17 mouse cellular contexts compared by ENCODE assay signal in the genomic region with DNA sequence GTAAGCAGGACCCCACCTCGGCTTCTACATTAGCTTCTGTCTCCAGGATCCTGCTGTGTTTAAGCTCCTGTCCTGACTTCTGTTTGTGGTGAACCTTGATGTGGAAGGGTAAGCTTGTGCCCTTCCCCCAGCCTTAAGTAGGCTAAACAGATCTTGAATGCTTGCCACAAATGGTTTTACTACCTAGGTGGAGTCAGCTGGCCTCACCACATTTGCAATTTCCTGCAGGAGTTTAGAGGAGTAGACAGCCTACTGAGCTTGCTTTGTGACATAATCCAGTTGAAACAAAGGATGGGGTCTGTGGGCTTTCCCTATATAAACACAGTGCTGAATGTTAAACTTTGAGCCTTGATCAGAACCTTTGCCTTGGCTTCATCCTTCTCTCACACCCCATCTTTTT.
DNase-seq lines count a peak whose midpoint lies in the region; ATAC-seq and TF ChIP-seq lines count a peak whose summit lies in the region.
"Had no signal": no experiment of that assay in that cellular context is flagged by ENCODE, and none has a peak within 500 bp of the region (broad histone marks: within the 10 kb centered on the region; RNA-seq: fewer than 3 reads in every experiment).

No protein-coding gene starts in this region.

- TF ChIP-seq EP300 in heart, adult 2 months (IDR thresholded peaks at IDR 0.05; ENCODE audit: insufficient read depth, low read depth, low read length) = no peak

- no peak overlapping the region for H3K4me3 ChIP-seq in heart, adult 2 months
- H3K4me3 ChIP-seq: neural tube, embryonic 12.5 days had no signal

- H3K27me3 ChIP-seq in heart, adult 2 months (ENCODE audit: control insufficient read depth, insufficient read depth, low read length) = no peaks in the 10 kb centered on the region
- H3K27me3 ChIP-seq: neural tube, embryonic 12.5 days had no signal

- intact Hi-C loops in heart, adult 2 months (cut with DNase I) = no loop called here

- no peaks in the 10 kb centered on the region for H3K36me3 ChIP-seq in heart, adult 2 months (ENCODE audit: control insufficient read depth, insufficient read depth, low read length)
- H3K36me3 ChIP-seq: G1E; neural tube, embryonic 12.5 days had no signal

- no peaks in the 10 kb centered on the region for H3K79me2 ChIP-seq in heart, adult 2 months (replicated peaks; ENCODE audit: control insufficient read depth, insufficient read depth, low read length)

- no peak for TF ChIP-seq CTCF in heart, adult 2 months (IDR thresholded peaks at IDR 0.05)

- no peaks in the 10 kb centered on the region for H3K4me1 ChIP-seq in heart, adult 2 months (ENCODE audit: control insufficient read depth, insufficient read depth, low read length)
- H3K4me1 ChIP-seq: neural tube, embryonic 12.5 days had no signal

- peak; percentile 80 for DNase-seq in 416B (ENCODE audit: low read depth)
- peak; percentile 20 to 29 for DNase-seq in CD8-positive naive resting alpha-beta T cell, adult 2 months (ENCODE audit: low read depth in 2 of 2, low spot score in 2 of 2)
- DNase-seq in naive thymus-derived CD4-positive, alpha-beta T cell, adult 2 months (ENCODE audit: low read depth) = peak; percentile 70
- no peak for DNase-seq in liver
- no peak for DNase-seq in layer of hippocampus, postnatal 14 days (ENCODE audit: low spot score in 2 of 2)
- no peak for DNase-seq in heart, adult 2 months
- DNase-seq: cerebellum, adult 9-10 months; left cerebral cortex, postnatal 4 days; lung, postnatal 36 days; midbrain, embryonic 14.5 days; right cerebral cortex, adult 18-20 months had no signal

- ATAC-seq in common myeloid progenitor, adult 5-6 weeks (replicated peaks; ENCODE audit: low read depth, poor library complexity, severe bottlenecking) = peak; percentile 53; the same call in 1 of the 2 replicates
- no peak for ATAC-seq in megakaryocyte, adult 5-6 weeks (ENCODE audit: poor library complexity, severe bottlenecking)

- H3K9ac ChIP-seq in heart, adult 2 months (ENCODE audit: low read depth, low read length) = no peak overlapping the region
- H3K9ac ChIP-seq: hindbrain, embryonic 14.5 days; liver, embryonic 14.5 days; neural tube, embryonic 12.5 days had no signal

- no peak overlapping the region for H3K27ac ChIP-seq in heart, adult 2 months
- H3K27ac ChIP-seq: hindbrain, embryonic 14.5 days; liver, embryonic 14.5 days; neural tube, embryonic 12.5 days had no signal

- WGBS in heart, adult 2 months = 37% methylated on average over 1 of the region's 1 CpGs

- no peak for TF ChIP-seq POLR2A in heart, adult 2 months (IDR thresholded peaks at IDR 0.05; ENCODE audit: insufficient read depth, low read depth, low read length)

Comparison
In these comparisons a context has a peak if more than half of its experiments do, and no peak if none do; other contexts are left out.
1. DNase-seq: peak in 416B (single experiment), CD8-positive naive resting alpha-beta T cell, adult 2 months (2 of 2) and naive thymus-derived CD4-positive, alpha-beta T cell, adult 2 months (single experiment); none in liver (single experiment), layer of hippocampus, postnatal 14 days (0 of 2) and heart, adult 2 months (0 of 2).